Mouse (Mus musculus) lung, postnatal 0 days (tissue): ENCODE data around the gene Stk11. TPM values are rescaled to one million over a fixed set of nuclear protein-coding genes. Genes with fewer than 3 reads are reported as not detected.
A peak's percentile ranks its signal among the peaks of the same experiment; 100 is the strongest.

Source experiments
- ATAC-seq: fragments of 200-750 bp; cut with Nextera tagmentation; 2 replicates; pipeline ENCODE4 v1.8.0; 2017; ENCODE audit warnings: moderate library complexity
- DNase-seq: peaks from one replicate; pipeline ENCODE4 v3.0.0-alpha.2; 2016; ENCODE audit warnings: low spot score
- H3K27ac ChIP-seq: fragments of 300-500 bp; sonication (generic); 2 replicates; pipeline ENCODE4 v1.5.1; 2014; ENCODE audit warnings: antibody characterized with exemption, mild to moderate bottlenecking, low read length, mixed read lengths
- H3K27me3 ChIP-seq: fragments of 300-500 bp; sonication (generic); replicated peaks from 2 replicates; pipeline ENCODE4 v1.6.1; 2014; ENCODE audit warnings: low read length, mixed read lengths; ENCODE audit not compliant: insufficient read depth
- H3K36me3 ChIP-seq: fragments of 300-500 bp; sonication (generic); 2 replicates; pipeline ENCODE4 v1.6.1; 2014; ENCODE audit warnings: low read length, mixed read lengths; ENCODE audit not compliant: insufficient read depth
- H3K4me1 ChIP-seq: fragments of 300-500 bp; sonication (generic); 2 replicates; pipeline ENCODE4 v1.6.1; 2014; ENCODE audit warnings: antibody characterized with exemption, low read depth, low read length, mixed read lengths; ENCODE audit not compliant: insufficient read depth
- H3K4me2 ChIP-seq: fragments of 300-500 bp; sonication (generic); replicated peaks from 2 replicates; pipeline ENCODE4 v1.6.1; 2014; ENCODE audit warnings: low read depth, mild to moderate bottlenecking, low read length, moderate library complexity, mixed read lengths
- H3K4me3 ChIP-seq: fragments of 300-500 bp; sonication (generic); 2 replicates; pipeline ENCODE4 v1.5.1; 2014; ENCODE audit warnings: low read depth, low read length
- H3K9ac ChIP-seq: fragments of 300-500 bp; sonication (generic); replicated peaks from 2 replicates; pipeline ENCODE4 v1.6.1; 2014; ENCODE audit warnings: low read depth, mild to moderate bottlenecking
- H3K9me3 ChIP-seq: fragments of 300-500 bp; sonication (generic); 2 replicates; pipeline ENCODE4 v1.6.1; 2016; ENCODE audit warnings: low read length, mixed read lengths
- CTCF ChIP-seq: IDR thresholded peaks from 2 replicates; pipeline ENCODE4 v1.5.1; 2016; ENCODE audit warnings: antibody characterized with exemption, mild to moderate bottlenecking
- EP300 ChIP-seq: IDR thresholded peaks from 2 replicates; pipeline ENCODE4 v1.6.1; 2016; ENCODE audit warnings: antibody characterized with exemption, mild to moderate bottlenecking, control low read depth
- WGBS: fragments of 180-500 bp; shearing (Covaris S2); extraction: QIAGEN DNeasy Blood & Tissue Kit; methylation state at CpG from one replicate; pipeline ENCODE4 v1.1.7; 2014; 5-methylcytosine and 5-hydroxymethylcytosine counted together
- polyA plus RNA-seq: library from polyadenylated mRNA; unstranded; fragments of >200 nt; fragmentation: Nextera tagmentation; extraction: Ambion mirVana; gene quantifications from 2 replicates; pipeline ENCODE4 v1.2.1, GENCODE M21; 2015

Stk11 gene
- polyA plus RNA-seq, 1 experiment from 2014 or later: 19.0 TPM

- no peak for ATAC-seq
- WGBS: 2% methylated on average over 30 of the region's 30 CpGs
- H3K4me1 ChIP-seq: peaks cover 10% of the 10 kb centered on the region; the same call in 1 of the 2 replicates
- peak overlapping the region; percentile 88 for H3K27ac ChIP-seq
- DNase-seq: peak; percentile 68
- 0 out of 2 replicates have a peak, but pooled peaks cover 5% of the 10 kb centered on the region for H3K36me3 ChIP-seq
- H3K4me3 ChIP-seq: peak overlapping the region; percentile 96
- no peak for TF ChIP-seq EP300
- peak; percentile 51 for TF ChIP-seq CTCF
- peak overlapping the region; percentile 92 for H3K9ac ChIP-seq
- H3K4me2 ChIP-seq: peak overlapping the region; percentile 83
- no peaks in the 10 kb centered on the region for H3K27me3 ChIP-seq
- no peaks in the 10 kb centered on the region for H3K9me3 ChIP-seq
Observed at GRCm38 (mm10) chr10:80116927-80117691, 1.5 kb downstream of the Stk11 start.

- Histone ChIP-seq H3K9me3 (no peaks in the 10 kb centered on the region), H3K4me3 (peak overlapping the region; percentile 96), H3K4me2 (peak overlapping the region; percentile 83), H3K36me3 (0 out of 2 replicates have a peak, but pooled peaks cover 5% of the 10 kb centered on the region), H3K9ac (peak overlapping the region; percentile 92), H3K27me3 (no peaks in the 10 kb centered on the region), H3K27ac (peak overlapping the region; percentile 88; the same call in 1 of the 2 replicates), H3K4me1 (peaks cover 10% of the 10 kb centered on the region; the same call in 1 of the 2 replicates)
- ATAC-seq (no peak), DNase-seq (no peak)
- TF ChIP-seq CTCF (no peak), EP300 (no peak)
- WGBS: 27% methylated on average over 1 of the region's 1 CpGs
Observed at GRCm38 (mm10) chr10:80117736-80118135, 2.1 kb downstream of the Stk11 start.

GRCm38 (mm10) chr10:80118552-80118951 is 2.9 kb downstream of the Stk11 start:
- Histone ChIP-seq H3K4me1 (peaks cover 10% of the 10 kb centered on the region; the same call in 1 of the 2 replicates), H3K9ac (0 out of 2 replicates have a peak overlapping the region, but pooled peaks have one; percentile 92), H3K27ac (no peak overlapping the region), H3K36me3 (0 out of 2 replicates have a peak, but pooled peaks cover 5% of the 10 kb centered on the region), H3K4me3 (peak overlapping the region; percentile 1; the same call in 1 of the 2 replicates), H3K27me3 (no peaks in the 10 kb centered on the region), H3K9me3 (no peaks in the 10 kb centered on the region), H3K4me2 (no peak overlapping the region; the same call in 1 of the 2 replicates)
- no peak for TF ChIP-seq EP300
- TF ChIP-seq CTCF: no peak
- DNase-seq (no peak), ATAC-seq (no peak)
- 56% methylated on average over 6 of the region's 6 CpGs for WGBS

DNA sequence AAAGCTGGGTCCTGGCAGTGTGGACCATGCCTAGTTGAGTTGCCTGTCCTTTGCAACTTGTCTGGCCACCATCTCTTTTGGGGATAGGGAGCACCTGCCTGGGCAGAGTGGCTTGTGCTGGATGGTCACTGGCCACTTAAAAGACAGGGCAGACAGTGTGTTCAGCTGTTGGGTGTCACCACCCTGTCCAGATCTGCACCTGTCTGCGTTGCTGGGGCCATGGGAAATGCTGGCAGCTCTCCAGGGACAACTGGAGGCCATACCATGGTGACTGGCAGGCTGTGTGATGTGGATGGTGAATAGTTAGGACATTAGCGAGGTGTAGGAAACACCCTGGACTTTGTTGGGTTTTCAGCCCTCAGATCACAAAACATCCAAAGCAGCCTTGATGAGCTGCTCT is 4.5 kb downstream of the Stk11 start:
- Histone ChIP-seq H3K4me2 (no peak overlapping the region), H3K4me3 (no peak overlapping the region), H3K27ac (no peak overlapping the region), H3K9ac (no peak overlapping the region), H3K36me3 (0 out of 2 replicates have a peak, but pooled peaks cover 5% of the 10 kb centered on the region), H3K27me3 (no peaks in the 10 kb centered on the region), H3K9me3 (no peaks in the 10 kb centered on the region), H3K4me1 (peaks cover 10% of the 10 kb centered on the region; the same call in 1 of the 2 replicates)
- TF ChIP-seq CTCF (no peak), EP300 (no peak)
- 38% methylated on average over 2 of the region's 2 CpGs for WGBS
- ATAC-seq: no peak
- no peak for DNase-seq

DNA sequence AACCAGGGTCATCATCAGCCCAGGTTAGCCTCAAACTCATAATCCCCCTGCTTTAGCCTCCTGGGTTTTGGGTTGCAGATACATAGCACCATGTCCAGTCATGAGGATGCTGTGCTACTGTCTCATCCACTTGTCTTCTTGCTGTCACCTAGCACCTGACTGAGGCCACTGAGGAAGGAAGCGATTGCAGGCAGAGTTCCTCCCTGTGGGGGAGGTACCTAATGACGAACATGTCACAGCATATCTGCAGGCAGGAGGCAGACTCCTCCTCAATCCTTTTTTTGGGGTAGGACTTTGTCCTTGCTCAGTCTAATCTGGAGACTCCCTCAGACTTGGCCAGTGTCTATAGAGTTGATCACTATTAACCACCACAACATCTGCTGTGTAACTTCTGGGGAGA is 6.0 kb downstream of the Stk11 start:
- Histone ChIP-seq H3K4me2 (no peak overlapping the region), H3K4me1 (peaks cover 10% of the 10 kb centered on the region; the same call in 1 of the 2 replicates), H3K4me3 (no peak overlapping the region), H3K9me3 (no peaks in the 10 kb centered on the region), H3K27ac (no peak overlapping the region), H3K9ac (no peak overlapping the region), H3K36me3 (0 out of 2 replicates have a peak, but pooled peaks cover 10% of the 10 kb centered on the region), H3K27me3 (no peaks in the 10 kb centered on the region)
- ATAC-seq (no peak), DNase-seq (no peak)
- WGBS: 69% methylated on average over 2 of the region's 2 CpGs
- TF ChIP-seq CTCF (no peak), EP300 (no peak)

GRCm38 (mm10) chr10:80123932-80124562 is 8.4 kb downstream of the Stk11 start:
- no peak for ATAC-seq
- Histone ChIP-seq H3K27me3 (no peaks in the 10 kb centered on the region), H3K4me3 (no peak overlapping the region), H3K9ac (no peak overlapping the region), H3K4me1 (peaks cover 2% of the 10 kb centered on the region; the same call in 1 of the 2 replicates), H3K9me3 (no peaks in the 10 kb centered on the region), H3K27ac (no peak overlapping the region), H3K4me2 (no peak overlapping the region), H3K36me3 (peaks cover 33% of the 10 kb centered on the region; the same call in 1 of the 2 replicates)
- TF ChIP-seq CTCF: no peak
- no peak for TF ChIP-seq EP300
- 86% methylated on average over 9 of the region's 9 CpGs for whole genome bisulfite sequencing
- no peak for DNase-seq
